Mouse (Mus musculus): ENCODE results near the gene Fance. TPM values are rescaled to one million over a fixed set of nuclear protein-coding genes. Genes with fewer than 3 reads are reported as not detected.

Gene Fance
- total RNA-seq (2021), result 10 to 100 TPM; 10.3 to 11.2 TPM
- long read RNA-seq, experiment 1, transcript Fance-203 (10 exons, 2,025 nt), result major isoform, 7 of 23 reads
- long read RNA-seq, experiment 1, partial matches to known transcripts, result 2 of 23 reads
- long read RNA-seq, experiment 1, other reads (novel, unspliced or antisense), result 8 of 23 reads
- long read RNA-seq, experiment 2, transcript Fance-203 (10 exons, 2,025 nt), result major isoform, 5 of 20 reads
- long read RNA-seq, experiment 2, partial matches to known transcripts, result 4 of 20 reads
- long read RNA-seq, experiment 2, other reads (novel, unspliced or antisense), result 9 of 20 reads

DNA sequence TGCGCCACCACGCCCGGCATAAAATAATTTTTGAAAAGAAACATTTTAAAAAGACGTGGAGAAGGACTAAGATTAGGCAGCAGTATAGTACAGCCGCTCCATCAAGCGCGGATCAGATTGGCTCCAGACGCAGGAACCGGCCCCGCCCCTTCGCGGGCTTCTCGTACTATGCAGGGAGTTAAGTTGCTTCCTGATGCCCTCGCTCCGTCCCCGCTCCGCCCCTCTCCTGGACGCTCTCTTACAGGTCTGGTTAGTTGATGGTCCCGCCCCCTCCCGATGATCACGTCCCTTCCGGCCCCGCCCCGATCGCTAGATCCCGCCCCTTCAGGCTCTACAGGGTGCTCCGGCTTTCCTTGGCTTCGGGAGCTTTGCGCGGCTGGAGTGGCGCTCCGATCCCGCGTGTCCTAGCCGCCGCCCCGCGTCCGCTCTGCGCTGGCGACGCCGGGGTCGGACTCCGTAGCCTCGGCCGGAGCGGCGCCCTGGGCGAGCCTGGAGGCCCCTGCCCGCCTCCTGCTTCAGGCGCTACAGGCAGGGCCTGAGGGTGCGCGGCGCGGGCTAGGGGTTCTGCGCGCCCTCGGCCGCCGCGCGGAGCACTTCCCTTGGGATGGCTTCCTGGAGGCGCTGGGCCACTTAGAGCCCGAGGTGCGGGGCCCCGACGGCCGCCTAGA is at the start of gene Fance:
Fance (plus strand) TSS at position 308 of the 668 bp plus-strand sequence.
- DNase-seq (ENCODE audit: low spot score), result peak; percentile 96

DNA sequence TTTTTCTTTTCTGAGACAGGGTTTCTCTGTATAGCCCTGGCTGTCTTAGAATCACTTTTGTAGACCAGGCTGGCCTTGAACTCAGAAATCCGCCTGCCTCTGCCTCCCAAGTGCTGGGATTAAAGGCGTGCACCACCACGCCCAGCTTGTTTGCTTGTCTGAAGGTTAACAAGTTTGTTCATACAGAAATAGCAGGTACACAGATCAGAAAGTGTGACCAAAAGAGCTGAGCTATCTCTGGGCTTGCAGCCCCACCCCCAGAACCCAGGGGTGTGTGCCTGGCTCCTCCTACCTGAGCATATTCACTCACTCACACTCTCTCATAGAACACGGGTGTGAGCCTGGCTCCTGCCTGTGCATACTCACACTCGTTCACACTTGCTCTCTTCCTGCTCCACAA is 46.1 kb upstream of the Fance start:
- no peak for DNase-seq (ENCODE audit: low spot score)

DNA sequence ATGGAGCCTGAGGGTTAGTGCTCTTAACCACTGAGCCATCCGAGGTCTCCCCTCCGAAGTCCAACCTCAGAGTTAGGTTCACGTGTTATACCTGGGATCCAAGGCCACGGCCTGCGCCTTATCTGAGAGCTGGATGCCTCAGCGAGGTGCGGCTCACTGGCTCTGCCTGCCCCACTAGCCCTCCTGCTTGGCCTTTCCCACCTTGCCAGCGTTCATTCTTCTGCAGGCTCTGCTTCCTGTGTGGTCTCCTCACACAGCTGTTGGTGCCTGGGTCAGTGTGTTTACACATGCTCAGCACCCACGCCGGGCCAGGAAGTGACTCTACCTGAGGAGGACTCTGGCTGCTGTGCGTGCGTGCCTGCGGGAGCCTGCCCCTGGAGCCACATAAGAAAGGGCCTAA is 43.2 kb upstream of the Fance start:
- no peak for DNase-seq (ENCODE audit: low spot score)

DNA sequence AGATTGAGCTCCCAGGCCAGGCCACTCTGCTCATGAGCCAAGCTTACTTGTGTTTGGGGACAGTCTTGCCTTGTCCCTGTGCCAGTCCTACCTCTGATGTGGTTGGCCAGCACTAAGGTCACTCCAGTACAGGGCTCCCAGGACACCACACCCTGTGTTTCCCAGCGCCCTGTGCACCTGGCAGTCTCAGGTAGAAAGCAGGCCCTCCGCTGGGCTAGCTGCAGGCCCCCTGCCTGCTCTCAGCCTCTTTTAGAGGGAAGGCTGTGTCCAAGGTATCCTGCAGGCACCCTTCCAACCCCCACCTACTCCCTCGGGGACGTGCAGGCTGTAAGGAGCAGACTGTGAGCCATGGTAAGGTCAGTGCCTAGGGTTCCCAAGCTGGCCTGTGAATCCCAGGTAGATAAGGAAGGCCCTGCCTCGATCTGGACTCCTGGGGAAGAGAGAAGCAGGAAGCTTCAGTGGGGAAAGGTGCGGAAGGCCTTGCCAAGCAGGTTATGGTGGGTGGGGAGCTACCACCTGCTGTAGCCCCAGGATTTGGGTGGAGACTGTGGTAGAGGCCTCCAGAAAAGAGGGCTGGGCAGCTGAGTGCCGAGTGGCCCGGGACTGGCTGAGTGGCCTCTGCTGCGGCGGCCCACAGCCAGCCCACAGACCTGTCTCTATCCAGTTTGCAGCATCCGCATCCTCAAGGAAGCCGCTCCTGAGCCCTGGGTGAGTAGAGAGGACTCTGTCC is 41.6 kb upstream of the Fance start:
- no peak for DNase-seq (ENCODE audit: low spot score)

DNA sequence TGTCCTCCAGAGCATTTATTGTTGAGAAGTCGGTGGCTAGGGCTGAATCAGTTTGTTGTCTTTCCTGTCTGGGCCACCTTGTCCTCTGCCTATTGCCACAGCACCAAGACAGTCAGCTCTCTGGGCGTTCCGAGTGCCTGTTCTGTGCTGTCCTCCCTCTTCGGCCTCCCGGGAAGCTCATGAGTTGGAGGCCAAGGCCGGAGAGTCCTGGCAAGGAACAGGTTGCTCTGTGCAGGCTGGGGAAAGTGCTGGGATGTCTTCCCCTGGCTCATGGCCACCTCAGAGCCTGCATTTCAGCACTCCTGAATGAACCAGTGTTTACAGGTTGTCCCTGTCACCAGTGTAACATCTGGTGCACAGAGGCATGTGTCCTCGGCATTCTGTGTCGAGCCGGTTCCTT is 41.0 kb upstream of the Fance start:
- no peak for DNase-seq (ENCODE audit: low spot score)

DNA sequence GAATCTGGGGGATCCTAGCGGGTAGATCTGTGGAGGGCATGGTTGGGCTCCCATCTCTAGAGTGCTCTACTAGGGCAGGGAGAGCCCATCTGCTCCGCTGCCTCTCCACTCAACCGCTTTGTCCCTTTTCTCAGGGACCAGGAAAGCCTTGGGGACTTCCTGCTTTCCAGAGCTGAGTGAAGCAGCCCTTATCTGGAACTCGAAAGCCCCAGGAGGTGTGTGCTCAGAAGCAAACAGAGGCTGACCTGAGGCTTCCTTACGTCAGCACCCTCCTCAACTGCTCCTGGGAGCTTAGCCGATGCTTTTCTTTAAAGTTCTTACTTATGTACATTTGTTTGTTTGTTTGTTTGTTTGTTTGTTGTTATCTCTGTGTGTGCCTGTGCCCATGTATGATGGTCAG is 40.5 kb upstream of the Fance start:
- DNase-seq (ENCODE audit: low spot score), result no peak

DNA sequence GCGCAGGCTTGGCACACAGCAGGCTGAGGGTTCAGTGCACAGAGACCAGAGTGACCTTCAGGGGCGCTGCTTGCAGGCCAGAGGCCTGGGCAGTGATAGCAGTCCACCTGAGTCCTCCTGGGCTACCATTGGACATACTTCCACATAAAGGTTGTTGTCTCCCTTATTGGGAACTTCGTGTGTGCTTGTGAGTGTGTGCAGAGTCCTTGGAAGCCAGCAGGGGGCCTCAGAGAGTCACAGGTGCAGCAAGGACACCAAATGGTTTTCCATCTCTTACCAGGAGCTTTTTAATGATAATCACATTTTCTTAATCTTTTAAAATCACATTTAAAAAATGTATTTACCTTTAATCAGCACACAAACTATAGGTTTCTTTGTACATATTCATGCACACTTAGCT is 38.6 kb upstream of the Fance start:
- DNase-seq (ENCODE audit: low spot score), result no peak

DNA sequence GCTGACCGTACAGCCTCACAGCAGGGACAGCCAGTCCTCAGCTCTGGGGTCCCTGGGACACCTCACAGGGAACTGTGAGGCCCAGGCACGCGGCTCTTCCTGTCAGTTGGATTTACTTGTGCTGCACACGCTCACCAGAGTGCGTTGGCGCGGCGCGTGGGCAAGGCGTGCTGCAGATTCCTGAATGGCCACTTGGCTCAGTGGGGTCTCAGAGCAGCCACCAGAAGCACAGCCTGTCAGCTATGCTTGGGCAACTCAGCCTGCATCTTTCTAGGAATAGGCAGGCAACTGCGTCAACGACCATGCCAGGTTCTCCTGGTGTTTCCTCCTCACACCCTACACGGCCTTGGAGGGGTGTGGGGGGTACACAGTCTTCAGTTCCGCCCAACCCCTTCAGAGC is 36.1 kb upstream of the Fance start:
- no peak for DNase-seq (ENCODE audit: low spot score)

DNA sequence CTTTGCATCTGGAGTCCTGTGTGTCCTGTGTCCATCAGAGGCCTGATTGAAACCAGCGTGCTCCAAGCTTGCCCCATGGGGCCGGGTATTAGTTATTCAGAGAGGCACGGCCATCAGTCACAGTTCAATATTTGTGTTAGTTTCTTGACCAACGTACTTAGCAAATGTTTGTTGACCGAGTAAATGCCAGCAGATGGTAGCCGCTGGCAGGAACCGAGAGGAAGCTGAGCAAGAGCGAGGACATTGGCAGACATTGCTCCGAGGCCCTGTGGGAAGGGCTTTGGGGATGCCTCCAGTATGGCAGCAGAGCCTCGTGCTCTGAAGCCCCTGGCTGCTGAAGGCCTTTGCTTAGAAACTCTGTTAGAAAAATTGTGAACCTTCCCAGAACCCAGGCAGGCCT is 35.6 kb upstream of the Fance start:
- DNase-seq (ENCODE audit: low spot score), result no peak

DNA sequence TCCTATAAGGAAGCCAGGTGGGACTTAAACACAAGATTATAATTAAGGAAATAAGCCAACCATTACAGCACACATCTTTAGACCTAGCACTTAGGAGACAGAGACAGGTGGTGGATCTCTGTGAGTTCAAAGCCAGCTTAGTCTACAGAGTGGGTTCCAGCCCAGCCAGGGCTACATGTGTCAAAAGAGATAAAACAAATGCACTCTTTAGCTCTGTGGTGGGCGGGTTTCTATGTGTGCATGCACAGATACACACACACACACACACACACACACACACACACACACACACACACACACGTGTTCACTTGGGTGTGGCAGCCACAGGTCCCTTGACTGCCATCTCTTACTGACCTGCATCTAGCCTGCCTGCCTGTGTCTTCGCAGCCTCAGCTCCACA is 35.2 kb upstream of the Fance start:
- DNase-seq (ENCODE audit: low spot score), result no peak

DNA sequence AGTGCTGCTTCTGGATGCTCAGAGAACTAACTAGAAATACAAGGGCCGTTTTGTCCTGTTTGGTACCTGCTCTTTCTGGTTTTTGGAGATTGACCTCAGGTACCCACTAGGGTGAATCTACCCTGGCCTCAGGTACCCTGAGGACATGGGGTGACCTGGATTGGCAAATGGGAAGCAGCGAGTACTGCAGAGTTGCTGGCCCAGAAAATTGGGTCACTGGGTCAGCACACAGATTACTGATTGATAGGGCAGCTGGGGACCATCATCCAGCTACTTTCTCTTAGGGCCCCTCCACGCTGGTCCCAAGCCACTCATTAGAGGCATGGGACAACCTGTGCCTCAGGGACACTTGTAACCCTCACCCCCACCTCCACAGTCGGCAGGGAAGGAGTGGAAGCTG is 34.1 kb upstream of the Fance start:
- DNase-seq (ENCODE audit: low spot score), result no peak

DNA sequence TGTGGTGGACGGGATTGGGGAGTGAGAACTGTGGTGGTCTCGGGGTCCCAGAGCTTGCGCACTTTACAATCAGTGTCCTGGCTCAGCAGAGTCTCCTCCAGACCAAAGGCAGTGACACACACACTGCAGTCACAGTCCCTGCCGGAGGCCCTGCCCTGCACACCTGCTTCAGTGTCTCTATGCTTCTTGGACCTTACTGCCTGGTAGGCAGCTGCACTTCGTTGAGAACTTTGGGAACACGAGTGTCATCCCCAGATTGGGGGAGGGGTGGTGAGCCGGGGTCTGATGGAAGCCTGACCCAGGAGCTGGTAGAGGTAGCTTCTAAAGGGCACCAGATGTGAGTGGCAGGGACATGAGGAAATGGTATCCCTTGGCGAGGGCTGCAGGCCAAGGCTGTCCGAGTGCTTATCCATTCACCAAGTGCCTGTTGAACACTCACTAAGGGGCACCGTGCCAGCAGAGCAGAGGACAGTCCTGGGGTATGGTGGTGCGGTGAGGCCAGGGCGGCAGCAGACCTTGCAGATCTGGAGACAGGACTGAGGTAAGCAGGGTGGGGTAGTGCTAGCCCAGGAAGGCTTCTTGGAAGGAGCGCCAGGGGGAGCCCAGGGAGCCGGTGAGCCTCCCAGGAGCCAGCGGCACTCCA is 33.4 kb upstream of the Fance start:
- peak; percentile 85 for DNase-seq (ENCODE audit: low spot score)

DNA sequence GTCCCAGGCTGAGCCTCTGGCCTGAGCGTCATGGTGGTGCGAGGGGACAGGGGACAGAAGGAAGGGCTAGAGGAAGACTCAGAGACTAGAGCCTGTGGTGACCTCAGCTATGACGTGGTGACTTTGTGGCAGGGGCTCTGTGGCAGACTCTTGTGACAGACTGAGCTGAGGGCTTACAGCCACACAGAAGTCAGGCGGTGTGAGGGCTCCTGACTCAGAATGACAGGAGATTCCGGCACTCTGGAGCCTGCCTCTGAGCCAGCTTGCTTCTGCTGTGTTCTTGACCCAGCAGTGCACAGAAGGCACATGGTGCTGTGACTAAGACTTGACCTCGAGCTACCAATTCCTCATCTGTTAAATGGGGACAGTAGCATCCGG is 32.9 kb upstream of the Fance start:
- DNase-seq (ENCODE audit: low spot score), result no peak

DNA sequence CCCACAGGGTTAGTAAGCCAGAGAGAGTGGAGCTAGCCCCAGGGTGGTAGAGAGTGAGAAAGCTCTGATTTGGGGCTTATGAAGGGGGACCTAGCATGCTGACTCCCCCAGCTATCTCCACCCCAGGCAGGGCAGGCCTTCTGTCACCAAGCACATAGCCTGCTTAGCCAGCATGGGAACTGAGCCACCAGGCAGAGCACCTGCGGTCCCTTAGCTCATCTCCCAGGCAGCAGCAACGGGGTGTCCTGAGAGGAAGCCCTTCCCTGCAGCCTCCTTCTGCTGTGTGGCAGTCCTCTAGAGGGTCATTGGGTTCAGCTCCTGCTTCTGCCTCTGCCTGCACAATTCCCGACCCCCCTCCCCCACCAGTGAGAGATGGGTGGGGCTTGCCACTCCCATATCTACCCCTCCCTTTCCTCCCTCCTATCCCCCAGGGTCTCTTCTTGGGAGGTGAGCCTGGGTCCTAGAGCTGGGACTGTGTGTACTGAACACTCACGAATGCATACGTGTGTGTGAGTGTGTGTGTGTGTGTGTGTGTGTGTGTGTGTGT is 32.4 kb upstream of the Fance start:
- DNase-seq (ENCODE audit: low spot score), result no peak

DNA sequence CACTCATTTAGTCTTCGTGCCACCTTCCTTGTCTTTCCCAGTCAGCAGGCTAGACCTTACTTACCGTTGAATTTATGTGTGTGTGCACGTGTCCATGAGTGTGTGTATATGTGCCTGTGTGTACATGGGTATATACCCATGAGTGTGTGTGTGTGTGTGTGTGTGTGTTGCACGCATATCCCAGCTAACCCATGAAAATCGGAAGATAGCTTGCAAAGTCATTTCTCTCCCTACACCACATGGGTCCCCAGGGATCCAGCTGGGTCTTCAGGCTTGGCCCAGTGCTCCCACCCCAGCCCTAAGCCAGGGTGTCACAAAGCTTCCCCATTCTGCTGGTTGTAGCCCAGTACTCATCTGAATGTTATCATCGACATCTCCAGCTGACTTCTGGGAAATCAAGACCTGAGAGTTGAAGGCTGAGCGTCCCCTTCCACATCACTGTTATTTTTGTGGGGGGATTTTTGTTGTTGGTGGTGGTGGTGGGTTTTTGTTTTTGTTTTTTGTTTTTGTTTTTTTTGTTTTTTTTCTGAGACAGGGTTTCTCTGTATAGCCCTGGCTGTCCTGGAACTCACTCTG is 31.4 kb upstream of the Fance start:
- no peak for DNase-seq (ENCODE audit: low spot score)

DNA sequence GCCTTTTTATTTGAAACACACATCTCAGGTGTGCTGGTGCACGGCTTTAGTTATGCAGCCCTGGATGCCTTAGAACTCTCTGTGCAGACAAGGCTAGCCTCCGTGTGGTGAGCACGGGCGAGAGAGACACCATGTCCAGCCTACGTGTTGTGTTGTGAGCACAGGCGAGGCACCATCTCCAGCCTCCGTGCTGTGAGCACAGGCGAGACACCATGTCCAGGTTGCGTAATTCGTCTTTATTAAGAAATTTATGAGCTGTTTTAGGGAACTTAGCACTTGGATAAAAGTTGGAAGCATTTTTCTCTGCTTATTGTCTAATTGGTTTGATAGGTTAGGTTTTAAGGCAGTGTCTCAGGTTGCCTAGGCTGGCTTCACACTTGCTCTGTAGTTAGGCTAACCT is 30.1 kb upstream of the Fance start:
- DNase-seq (ENCODE audit: low spot score), result no peak

DNA sequence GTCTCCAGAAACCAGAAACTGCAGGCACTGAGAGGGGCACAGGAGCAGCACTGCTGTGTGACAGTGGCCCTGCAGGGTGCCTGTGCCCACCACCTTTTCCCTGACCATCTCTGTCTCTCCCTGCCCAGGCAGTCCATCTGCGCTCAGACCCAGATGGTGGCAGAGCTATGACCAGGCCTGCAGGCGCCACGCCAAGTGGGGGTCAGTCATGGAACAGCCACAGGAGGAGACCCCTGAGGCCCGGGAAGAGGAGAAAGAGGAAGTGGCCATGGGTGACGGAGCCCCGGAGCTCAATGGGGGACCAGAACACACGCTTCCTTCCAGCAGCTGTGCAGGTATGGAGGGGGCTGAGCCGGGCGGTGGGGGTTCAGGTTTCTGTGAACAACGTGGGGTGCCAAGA is 27.2 kb upstream of the Fance start:
- no peak for DNase-seq (ENCODE audit: low spot score)

DNA sequence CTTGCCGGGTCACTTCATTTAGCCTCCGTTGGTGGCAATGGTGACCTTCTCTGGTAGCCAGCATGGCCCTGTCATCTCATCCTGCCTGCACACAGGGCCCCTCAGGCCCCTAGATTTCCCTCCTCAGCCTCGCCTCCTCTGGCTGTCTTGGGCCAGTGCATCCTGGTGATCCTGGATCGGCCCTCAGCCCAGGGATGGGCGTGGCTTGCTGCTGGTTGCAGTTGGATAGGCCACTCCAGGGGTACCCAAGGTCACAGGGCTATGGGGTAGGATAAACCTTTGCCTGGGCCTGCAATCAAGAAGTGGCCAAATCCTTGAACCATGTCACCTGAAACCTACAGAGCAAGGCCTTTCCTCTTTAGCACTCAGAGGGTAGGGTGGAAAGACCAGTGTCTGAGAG is 26.4 kb upstream of the Fance start:
- no peak for DNase-seq (ENCODE audit: low spot score)

DNA sequence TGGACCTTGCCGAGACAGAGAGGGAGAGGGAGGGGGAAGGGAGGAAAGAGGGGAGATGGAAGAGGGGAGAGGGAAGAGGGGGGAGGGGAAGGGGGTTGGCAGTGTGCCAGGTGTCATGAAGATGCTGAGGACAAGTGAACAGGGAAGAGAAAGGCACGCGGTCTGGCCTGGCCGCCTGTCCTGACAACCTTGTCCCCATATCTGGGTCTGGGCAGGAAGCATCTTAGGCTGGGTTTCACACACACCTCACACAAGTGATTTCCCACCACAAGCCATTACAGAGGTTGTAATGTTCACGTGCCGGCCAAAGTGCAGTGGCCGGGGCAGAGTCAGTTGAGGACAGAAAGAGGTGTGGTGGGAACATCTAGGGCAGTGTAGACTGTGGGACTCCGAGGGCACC is 25.7 kb upstream of the Fance start:
- DNase-seq (ENCODE audit: low spot score), result no peak

DNA sequence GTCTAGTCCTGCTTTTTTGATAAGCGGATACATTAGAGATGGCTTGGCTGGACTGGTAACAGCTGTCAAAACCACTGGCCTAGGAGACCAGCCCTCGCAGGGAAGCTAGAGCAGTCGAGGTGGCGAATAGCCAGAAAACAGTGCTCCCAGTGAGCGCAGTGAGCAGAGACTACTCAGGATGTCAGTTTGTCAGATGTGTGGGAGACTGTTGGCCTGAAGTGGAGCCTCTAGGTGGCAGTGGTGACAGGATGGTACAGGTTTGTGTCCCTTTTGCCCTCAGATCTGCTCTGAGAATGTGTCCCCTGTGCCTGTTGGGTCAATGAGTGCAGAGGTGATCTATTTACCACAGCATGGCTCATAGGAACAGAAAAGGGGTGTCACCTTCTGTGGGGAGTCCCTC is 25.3 kb upstream of the Fance start:
- DNase-seq (ENCODE audit: low spot score), result no peak

DNA sequence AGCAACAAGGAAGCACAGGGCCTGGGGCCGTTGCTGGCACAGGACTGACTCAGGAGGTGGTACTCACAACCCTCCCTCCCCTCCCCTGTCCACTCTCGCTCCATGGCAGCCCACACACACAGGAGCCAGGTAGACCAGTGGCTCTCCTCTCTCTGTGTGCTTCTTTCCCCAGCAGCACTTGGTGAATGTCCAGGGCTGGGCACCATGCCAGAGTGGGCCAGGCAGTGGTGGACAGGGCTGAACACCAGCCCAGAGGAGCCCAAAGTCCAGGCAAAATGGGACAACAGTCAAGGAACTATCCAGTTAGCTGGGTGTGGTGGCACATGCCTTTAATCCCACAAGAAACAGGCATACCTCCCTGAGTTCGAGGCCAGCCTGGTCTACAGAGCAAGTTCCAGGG is 23.1 kb upstream of the Fance start:
- no peak for DNase-seq (ENCODE audit: low spot score)

DNA sequence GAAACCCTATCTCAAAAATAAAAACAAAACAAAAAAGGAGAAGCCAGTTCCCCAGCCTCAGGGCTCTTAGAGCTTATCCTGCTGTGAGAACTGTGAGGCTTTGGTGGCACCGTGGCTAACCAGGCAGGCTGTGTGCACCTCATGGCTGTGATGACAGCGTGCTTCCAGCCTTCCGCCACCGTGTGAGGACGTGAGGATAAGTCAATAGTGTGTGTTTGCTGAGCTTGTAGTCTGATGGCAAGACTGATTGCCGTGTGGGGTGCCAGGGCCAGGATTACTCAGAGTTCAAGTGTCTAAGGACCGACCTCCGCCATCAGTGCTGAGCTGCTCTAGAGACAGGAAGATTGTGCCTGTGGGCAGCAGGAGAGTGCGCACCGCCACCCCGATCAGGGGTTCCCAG is 22.6 kb upstream of the Fance start:
- DNase-seq (ENCODE audit: low spot score), result no peak
